Mouse (Mus musculus) stomach, postnatal 0 days (tissue): Measurements from ENCODE around the gene Aasdh. TPM values are rescaled to one million over a fixed set of nuclear protein-coding genes. Genes with fewer than 3 reads are reported as not detected.

Experiments used
- ATAC-seq: fragments of 200-750 bp; cut with Nextera tagmentation; 2 replicates; pipeline ENCODE4 v1.8.0; 2017; ENCODE audit not compliant: low FRiP score, low TSS enrichment
- DNase-seq: peaks from one replicate; pipeline ENCODE4 v3.0.0-alpha.2; 2016; ENCODE audit warnings: low spot score
- H3K27ac ChIP-seq: fragments of 300-500 bp; sonication (generic); replicated peaks from 2 replicates; pipeline ENCODE4 v1.5.1; 2014; ENCODE audit warnings: mild to moderate bottlenecking, control low read depth
- H3K27me3 ChIP-seq: fragments of 300-500 bp; sonication (generic); 2 replicates; pipeline ENCODE4 v1.6.1; 2014; ENCODE audit warnings: low read length; ENCODE audit not compliant: control insufficient read depth, insufficient read depth
- H3K36me3 ChIP-seq: fragments of 300-500 bp; sonication (generic); 2 replicates; pipeline ENCODE4 v1.6.1; 2014; ENCODE audit warnings: low read length, mixed read lengths; ENCODE audit not compliant: control insufficient read depth, insufficient read depth
- H3K4me1 ChIP-seq: fragments of 300-500 bp; sonication (generic); replicated peaks from 2 replicates; pipeline ENCODE4 v1.6.1; 2014; ENCODE audit warnings: antibody characterized with exemption; ENCODE audit not compliant: control insufficient read depth, insufficient read depth
- H3K4me2 ChIP-seq: fragments of 300-500 bp; sonication (generic); replicated peaks from 2 replicates; pipeline ENCODE4 v1.6.1; 2014; ENCODE audit warnings: low read depth, mild to moderate bottlenecking, control low read depth, moderate library complexity
- H3K4me3 ChIP-seq: fragments of 300-500 bp; sonication (generic); 2 replicates; pipeline ENCODE4 v1.5.1; 2014; ENCODE audit warnings: low read depth, low read length, control low read depth
- H3K9ac ChIP-seq: fragments of 300-500 bp; sonication (generic); 2 replicates; pipeline ENCODE4 v1.6.1; 2014; ENCODE audit warnings: mild to moderate bottlenecking, low read length, control low read depth, mixed read lengths
- H3K9me3 ChIP-seq: fragments of 300-500 bp; sonication (generic); 2 replicates; pipeline ENCODE4 v1.6.1; 2016; ENCODE audit warnings: low read length; ENCODE audit not compliant: control insufficient read depth
- CTCF ChIP-seq: IDR thresholded peaks from 2 replicates; pipeline ENCODE4 v1.5.1; 2016; ENCODE audit warnings: antibody characterized with exemption, low read depth, mild to moderate bottlenecking, moderate library complexity
- EP300 ChIP-seq: optimal IDR thresholded peaks from 2 replicates; pipeline ENCODE3; 2016; ENCODE audit warnings: antibody characterized with exemption
- WGBS: fragments of 180-500 bp; shearing (Covaris S2); extraction: QIAGEN DNeasy Blood & Tissue Kit; methylation state at CpG from one replicate; pipeline ENCODE4 v1.1.7; 2014; 5-methylcytosine and 5-hydroxymethylcytosine counted together
- polyA plus RNA-seq: library from polyadenylated mRNA; unstranded; fragments of >200 nt; fragmentation: Nextera tagmentation; extraction: Ambion mirVana; gene quantifications from 2 replicates; pipeline ENCODE4 v1.2.1, GENCODE M21; 2015

The Aasdh gene
- polyA plus RNA-seq, 1 experiment from 2014 or later = 7.4 TPM

- no peaks in the 10 kb centered on the region for H3K9me3 ChIP-seq
- peak; percentile 63 for ATAC-seq
- DNase-seq = peak; percentile 52
- WGBS = 77% methylated on average over 2 of the region's 2 CpGs
- H3K27me3 ChIP-seq = no peaks in the 10 kb centered on the region
- H3K27ac ChIP-seq = no peak overlapping the region
- no peaks in the 10 kb centered on the region for H3K36me3 ChIP-seq
- H3K4me1 ChIP-seq = no peaks in the 10 kb centered on the region
- H3K9ac ChIP-seq = no peak overlapping the region
- H3K4me2 ChIP-seq = no peak overlapping the region
- H3K4me3 ChIP-seq = no peak overlapping the region
- TF ChIP-seq EP300 = no peak
- TF ChIP-seq CTCF = no peak
Observed at GRCm38 (mm10) chr5:76841859-76842258, 63.5 kb downstream of the Aasdh start.

- H3K27ac ChIP-seq = no peak overlapping the region
- H3K4me2 ChIP-seq = no peak overlapping the region
- no peaks in the 10 kb centered on the region for H3K4me1 ChIP-seq
- no peaks in the 10 kb centered on the region for H3K9me3 ChIP-seq
- ATAC-seq (no peak), DNase-seq (no peak)
- H3K9ac ChIP-seq = no peak overlapping the region
- H3K36me3 ChIP-seq = no peaks in the 10 kb centered on the region
- H3K4me3 ChIP-seq = no peak overlapping the region
- TF ChIP-seq CTCF (no peak), EP300 (no peak)
- no peaks in the 10 kb centered on the region for H3K27me3 ChIP-seq
- 80% methylated on average over 6 of the region's 6 CpGs for WGBS
Observed at GRCm38 (mm10) chr5:76839786-76840185, 65.5 kb downstream of the Aasdh start.

GRCm38 (mm10) chr5:76837018-76837417 is 68.3 kb downstream of the Aasdh start:
- no peaks in the 10 kb centered on the region for H3K36me3 ChIP-seq
- H3K27ac ChIP-seq = no peak overlapping the region
- no peaks in the 10 kb centered on the region for H3K27me3 ChIP-seq
- no peaks in the 10 kb centered on the region for H3K4me1 ChIP-seq
- H3K4me2 ChIP-seq = no peak overlapping the region
- no peak overlapping the region for H3K4me3 ChIP-seq
- 64% methylated on average over 5 of the region's 5 CpGs for WGBS
- ATAC-seq (no peak), DNase-seq (no peak)
- no peaks in the 10 kb centered on the region for H3K9me3 ChIP-seq
- H3K9ac ChIP-seq = no peak overlapping the region
- no peak for TF ChIP-seq CTCF

- H3K4me2 ChIP-seq = no peak overlapping the region
- no peaks in the 10 kb centered on the region for H3K9me3 ChIP-seq
- DNase-seq (no peak), ATAC-seq (no peak)
- no peak overlapping the region for H3K4me3 ChIP-seq
- TF ChIP-seq EP300 (no peak), CTCF (no peak)
- no peaks in the 10 kb centered on the region for H3K4me1 ChIP-seq
- H3K27me3 ChIP-seq = no peaks in the 10 kb centered on the region
- H3K27ac ChIP-seq = no peak overlapping the region
- WGBS = 78% methylated on average over 17 of the region's 17 CpGs
- H3K9ac ChIP-seq = no peak overlapping the region
- no peaks in the 10 kb centered on the region for H3K36me3 ChIP-seq
Observed at GRCm38 (mm10) chr5:76832529-76833210, 72.6 kb downstream of the Aasdh start.

- TF ChIP-seq EP300 (no peak), CTCF (no peak)
- H3K9me3 ChIP-seq = no peaks in the 10 kb centered on the region
- H3K27me3 ChIP-seq = no peaks in the 10 kb centered on the region
Observed at GRCm38 (mm10) chr5:76828527-76829240, 76.6 kb downstream of the Aasdh start.

More at GRCm38 (mm10) chr5:76828527-76829240, 76.6 kb downstream of the Aasdh start:
- DNase-seq (no peak), ATAC-seq (no peak)
- Histone ChIP-seq H3K9ac (no peak overlapping the region), H3K4me3 (no peak overlapping the region), H3K27ac (no peak overlapping the region), H3K36me3 (no peaks in the 10 kb centered on the region), H3K4me1 (no peaks in the 10 kb centered on the region), H3K4me2 (no peak overlapping the region)
- WGBS = 93% methylated on average over 7 of the region's 7 CpGs

Other genes with a start within 250 kb of the Aasdh start
- 3.6 TPM in 2 replicates for gene C530008M17Rik, start 249.0 kb downstream of the Aasdh start, polyA plus RNA-seq
- gene Paics, start 45.8 kb upstream of the Aasdh start, polyA plus RNA-seq = 91.7 and 94.4 TPM in 2 replicates
- gene Ppat, start 46.1 kb upstream of the Aasdh start, polyA plus RNA-seq = 12.4 and 12.5 TPM in 2 replicates
- 47.1 and 49.2 TPM in 2 replicates for gene Srp72, start 69.2 kb upstream of the Aasdh start, polyA plus RNA-seq
- not detected in 2 replicates for gene Arl9, start 98.5 kb upstream of the Aasdh start, polyA plus RNA-seq
- gene Thegl, start 110.5 kb upstream of the Aasdh start, polyA plus RNA-seq = 0.08 TPM in 1 of 2 replicates, not detected in the other
- gene Hopx, start 209.6 kb upstream of the Aasdh start, polyA plus RNA-seq = 26.6 and 30.2 TPM in 2 replicates